Mouse (Mus musculus): ENCODE data around the gene Olfr1352. TPM values are rescaled to one million over a fixed set of nuclear protein-coding genes. Genes with fewer than 3 reads are reported as not detected.

Olfr1352 gene
- not detected in 2 replicates for polyA plus RNA-seq (2015; fragmentation: Nextera tagmentation; extraction: Ambion mirVana)

DNA sequence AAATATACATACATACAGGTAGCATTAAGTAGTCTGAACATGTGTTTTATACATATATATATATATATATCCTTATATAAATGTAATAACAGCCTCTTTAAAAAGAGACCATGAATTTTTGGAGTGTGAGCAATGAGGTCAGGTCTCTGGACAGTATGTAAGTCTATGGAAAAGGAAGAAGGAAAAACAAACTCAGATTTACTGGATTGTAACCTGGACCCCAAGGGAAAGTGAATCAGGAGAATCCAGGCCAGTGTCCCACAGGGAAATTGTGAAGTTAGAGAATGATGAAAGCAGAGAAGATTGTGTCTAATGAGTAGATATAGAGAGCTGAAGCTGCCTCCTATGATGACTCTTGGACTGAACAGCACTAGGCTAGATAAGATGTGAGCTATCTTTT lies at the start of gene Olfr1352:
Olfr1352 (plus strand) TSS at position 301 of the 400 bp plus-strand sequence.

DNA sequence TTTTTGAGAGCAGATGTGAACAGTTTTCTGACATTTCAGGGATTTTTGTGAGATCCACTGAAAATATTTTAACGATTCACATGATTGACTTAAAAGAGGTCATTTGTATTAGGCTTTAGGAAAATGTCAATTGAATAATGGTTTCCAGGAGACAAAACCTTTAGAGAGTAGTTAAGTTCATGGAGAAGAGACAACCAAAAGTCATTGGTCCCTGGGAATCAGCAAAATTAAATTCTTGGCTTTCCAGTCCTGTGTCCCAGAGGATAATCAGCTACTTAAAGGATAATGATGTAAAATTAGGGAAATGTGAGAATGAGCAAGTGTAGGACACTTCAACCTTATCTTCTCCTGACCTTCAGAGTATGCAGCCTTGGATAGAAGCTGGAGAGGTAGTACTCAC lies 30.5 kb upstream of the Olfr1352 start, which contains the start of gene Olfr8:
Olfr8 (plus strand) TSS at position 301 of the 400 bp plus-strand sequence.

DNA sequence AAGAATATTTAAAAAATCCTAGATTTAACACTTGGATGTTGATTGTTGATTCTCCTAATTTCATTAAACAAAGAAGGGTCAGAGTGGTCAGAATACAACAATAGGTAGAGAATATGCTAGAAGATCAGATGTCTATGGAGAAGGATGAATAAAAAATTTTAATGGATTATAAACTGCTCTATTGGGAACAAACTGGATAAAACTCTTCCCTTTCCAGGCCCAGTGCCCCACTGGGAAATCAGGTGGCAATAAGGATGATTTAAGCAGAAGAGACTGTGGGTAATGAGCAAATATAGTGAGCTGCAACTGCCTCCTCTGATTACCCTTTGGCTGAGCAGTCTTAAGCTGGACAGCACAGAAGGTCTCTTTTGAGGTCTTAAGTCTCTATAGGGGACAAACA lies 17.8 kb upstream of the Olfr1352 start, which contains the start of gene Olfr1353:
Olfr1353 (plus strand) TSS at position 301 of the 400 bp plus-strand sequence.

DNA sequence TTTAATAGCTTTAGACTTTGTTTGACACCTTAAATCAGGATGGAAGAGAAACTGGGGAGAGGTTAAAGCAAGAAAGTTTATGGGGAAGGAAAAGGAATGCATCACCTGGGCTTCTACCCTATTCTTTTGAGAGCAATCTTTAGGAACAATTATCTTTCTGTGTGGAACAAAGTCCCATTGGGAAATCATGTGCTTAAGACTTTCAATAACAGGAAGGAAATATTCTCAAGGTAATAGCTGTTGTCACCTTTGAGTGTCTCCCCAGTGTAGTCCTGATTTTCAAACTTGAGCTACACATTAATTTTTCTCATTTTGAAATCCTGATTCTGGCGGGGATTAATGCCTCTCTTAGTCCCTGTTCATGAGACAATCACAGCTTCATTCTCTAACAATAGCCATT lies 31.3 kb downstream of the Olfr1352 start, which contains the start of gene Olfr1351:
Olfr1351 (plus strand) TSS at position 301 of the 400 bp plus-strand sequence.

DNA sequence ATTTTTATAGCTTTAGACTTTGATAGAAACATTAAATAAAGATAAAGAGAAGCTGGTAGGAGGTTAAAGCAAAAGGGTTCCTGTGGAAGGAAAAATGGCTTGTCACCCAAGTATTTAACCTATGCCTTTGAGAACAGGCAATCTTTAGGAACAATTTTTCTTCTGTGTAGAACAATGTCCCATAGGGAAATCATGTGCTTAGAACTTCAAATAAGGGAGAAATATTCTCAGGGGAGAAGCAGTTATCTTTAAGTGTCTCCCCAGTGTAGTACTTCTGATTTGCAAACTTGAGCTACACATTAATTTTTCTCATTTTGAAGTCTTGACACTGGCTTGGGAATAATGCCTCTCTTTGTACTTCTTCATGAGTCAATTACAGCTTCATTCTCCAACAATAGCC lies 47.6 kb downstream of the Olfr1352 start, which contains the start of gene Olfr57:
Olfr57 (plus strand) TSS at position 301 of the 400 bp plus-strand sequence.

Other genes with a start within 250 kb of the Olfr1352 start
- 0.08 TPM in 1 of 2 replicates, not detected in the other for gene Ccdc105, start 228.0 kb upstream of the Olfr1352 start, polyA plus RNA-seq (2015; fragmentation: Nextera tagmentation; extraction: Ambion mirVana)
- gene Slc1a6, start 200.6 kb upstream of the Olfr1352 start, polyA plus RNA-seq (2015; fragmentation: Nextera tagmentation; extraction: Ambion mirVana) = 1.5 and 2.8 TPM in 2 replicates
- gene Olfr1356, start 128.9 kb upstream of the Olfr1352 start, polyA plus RNA-seq (2015; fragmentation: Nextera tagmentation; extraction: Ambion mirVana) = not detected in 2 replicates
- gene Olfr1355, start 105.5 kb upstream of the Olfr1352 start, polyA plus RNA-seq (2015; fragmentation: Nextera tagmentation; extraction: Ambion mirVana) = not detected in 2 replicates
- not detected in 2 replicates for gene Olfr1354, start 67.9 kb upstream of the Olfr1352 start, polyA plus RNA-seq (2015; fragmentation: Nextera tagmentation; extraction: Ambion mirVana)
- gene Olfr8, start 30.4 kb upstream of the Olfr1352 start, polyA plus RNA-seq (2015; fragmentation: Nextera tagmentation; extraction: Ambion mirVana) = not detected in 2 replicates
- gene Olfr1353, start 17.7 kb upstream of the Olfr1352 start, polyA plus RNA-seq (2015; fragmentation: Nextera tagmentation; extraction: Ambion mirVana) = not detected in 2 replicates
- not detected in 2 replicates for gene Olfr1351, start 31.4 kb downstream of the Olfr1352 start, polyA plus RNA-seq (2015; fragmentation: Nextera tagmentation; extraction: Ambion mirVana)
- gene Olfr57, start 47.7 kb downstream of the Olfr1352 start, polyA plus RNA-seq (2015; fragmentation: Nextera tagmentation; extraction: Ambion mirVana) = 0.11 TPM in 1 of 2 replicates, not detected in the other
- gene 2610008E11Rik, start 116.5 kb downstream of the Olfr1352 start, polyA plus RNA-seq (2015; fragmentation: Nextera tagmentation; extraction: Ambion mirVana) = 18.0 and 21.4 TPM in 2 replicates
- not detected in 2 replicates for gene Vmn2r80, start 167.7 kb downstream of the Olfr1352 start, polyA plus RNA-seq (2015; fragmentation: Nextera tagmentation; extraction: Ambion mirVana)

All from urinary bladder, postnatal 0 days (tissue).